Mouse (Mus musculus) myocyte (in vitro differentiated cells): ENCODE data around the gene Cry2.

Experiments used
- E2F4 ChIP-seq: IDR thresholded peaks from one replicate; pipeline ENCODE4 v1.6.1; 2011; ENCODE audit warnings: mild to moderate bottlenecking, control low read depth, moderate library complexity; ENCODE audit not compliant: insufficient read depth
- MYOG ChIP-seq, 3 experiments: IDR thresholded peaks; one replicate each; pipeline ENCODE4 v1.6.1; 2011; ENCODE audit warnings: control low read depth in 2 of 3, low read depth in 2 of 3, mild to moderate bottlenecking in 2 of 3; ENCODE audit not compliant: insufficient read length in 2 of 3, control insufficient read depth in 1 of 3, insufficient read depth in 1 of 3
- TCF12 ChIP-seq: IDR thresholded peaks from one replicate; pipeline ENCODE4 v1.6.1; 2011; ENCODE audit warnings: mild to moderate bottlenecking, control low read depth; ENCODE audit not compliant: poor library complexity, insufficient read depth, severe bottlenecking

DNA sequence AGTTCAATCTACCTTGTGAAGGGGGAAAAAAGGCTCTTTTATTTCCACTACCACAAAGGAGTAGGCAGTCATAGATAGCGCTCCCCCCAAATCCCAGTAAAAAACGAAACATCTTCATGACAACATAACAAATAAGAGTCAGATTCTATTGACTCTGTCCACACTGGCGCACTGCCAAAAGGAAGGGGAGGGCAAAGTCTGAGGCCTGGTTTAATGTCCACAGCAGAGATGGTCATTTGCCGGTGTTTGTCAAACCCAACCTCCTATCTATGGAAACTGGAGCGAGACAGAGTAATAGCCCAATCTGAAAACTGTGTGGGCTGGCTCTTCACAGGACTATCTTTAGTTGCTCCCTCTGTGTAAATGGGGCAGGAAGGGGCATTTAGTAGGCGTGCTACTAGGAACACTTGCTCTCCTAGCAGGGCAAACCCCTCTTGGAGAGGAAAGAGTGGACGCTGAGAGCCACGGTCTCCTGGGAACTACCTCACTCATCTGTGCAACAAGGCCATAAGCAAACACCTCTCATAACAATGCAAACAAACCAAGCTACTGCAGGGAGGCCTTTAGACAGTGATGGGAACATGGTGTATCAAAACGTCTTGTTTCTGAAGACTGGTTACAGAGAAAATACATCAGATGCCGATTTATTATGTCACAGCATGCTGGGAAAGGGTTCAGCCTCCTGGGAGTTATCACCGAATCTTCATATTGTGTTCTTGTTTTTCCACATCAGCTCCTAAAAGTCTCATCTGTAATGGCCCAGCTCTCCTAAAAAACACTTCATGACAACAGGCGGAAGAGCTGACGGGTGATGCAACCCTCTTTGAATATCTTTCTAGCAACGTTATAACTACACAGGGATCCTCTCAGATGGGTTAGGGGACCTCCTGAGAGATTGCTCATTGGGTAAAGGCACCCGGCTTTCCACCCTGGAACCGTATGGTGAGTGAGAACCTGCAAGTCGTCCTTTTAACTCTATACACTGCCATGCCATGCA, 1.2 kb downstream of the Cry2 start:
- no peak for TF ChIP-seq E2F4
- TF ChIP-seq TCF12 = no peak
- TF ChIP-seq MYOG (IDR thresholded peaks at IDR 0.05; ENCODE audit: control insufficient read depth in 1 of 3, insufficient read depth in 1 of 3, insufficient read length in 2 of 3, low read depth in 2 of 3) = no peak
